ENCODE assay signal across 21 mouse cellular contexts in genomic region chr1:71752351-71752750, GRCm38 (mm10).
"Had no signal": no experiment of that assay in that cellular context is flagged by ENCODE, and none has a peak within 500 bp of the region (broad histone marks: within the 10 kb centered on the region; RNA-seq: fewer than 3 reads in every experiment).

No protein-coding gene starts in this region.

- H3K36me3 ChIP-seq: limb, embryonic 12.5 days; limb, embryonic 15.5 days; midbrain, embryonic 10.5 days; midbrain, embryonic 13.5 days had no signal

- H3K4me1 ChIP-seq: limb, embryonic 12.5 days; limb, embryonic 15.5 days; megakaryocyte, embryonic 14.5 days had no signal

- H3K27me3 ChIP-seq: limb, embryonic 12.5 days; limb, embryonic 15.5 days; megakaryocyte, embryonic 14.5 days; midbrain, embryonic 13.5 days had no signal

- H3K27ac ChIP-seq: limb, embryonic 12.5 days; limb, embryonic 15.5 days; liver, embryonic 14.5 days; midbrain, embryonic 10.5 days; midbrain, embryonic 13.5 days; stomach, postnatal 0 days had no signal

- ATAC-seq: liver, postnatal 0 days; lung, postnatal 0 days; midbrain, embryonic 13.5 days; midbrain, embryonic 16.5 days had no signal

- H3K9me3 ChIP-seq: limb, embryonic 15.5 days; midbrain, embryonic 10.5 days; midbrain, embryonic 13.5 days had no signal

- H3K9ac ChIP-seq: limb, embryonic 12.5 days; limb, embryonic 15.5 days; liver, embryonic 14.5 days; liver, postnatal 0 days; lung, embryonic 14.5 days; midbrain, embryonic 13.5 days had no signal

- DNase-seq: kidney, adult 9 months; kidney, postnatal 14 days; kidney, postnatal 4 days; left cerebral cortex, postnatal 4 days; liver, postnatal 0 days; lung, embryonic 14.5 days; lung, postnatal 36 days; right cerebral cortex, postnatal 4 days; thymus, adult 2 months; thymus, postnatal 14 days; thymus, postnatal 4 days had no signal

- H3K4me3 ChIP-seq: limb, embryonic 12.5 days; limb, embryonic 15.5 days; megakaryocyte, embryonic 14.5 days; midbrain, embryonic 10.5 days; midbrain, embryonic 13.5 days had no signal

- H3K4me2 ChIP-seq: limb, embryonic 12.5 days; limb, embryonic 15.5 days; liver, embryonic 11.5 days; lung, embryonic 14.5 days; midbrain, embryonic 13.5 days had no signal
